Mouse (Mus musculus) heart, postnatal 0 days (tissue): ENCODE results near the gene Cd200r1. TPM values are rescaled to one million over a fixed set of nuclear protein-coding genes. Genes with fewer than 3 reads are reported as not detected.
A peak's percentile ranks its signal among the peaks of the same experiment; 100 is the strongest.

ENCODE experiments used
- ATAC-seq: fragments of 200-750 bp; cut with Nextera tagmentation; 2 replicates; pipeline ENCODE4 v1.8.0; 2017; ENCODE audit warnings: low read depth, moderate number of reproducible peaks, moderate library complexity; ENCODE audit not compliant: insufficient read depth
- DNase-seq: peaks from one replicate; pipeline ENCODE4 v3.0.0-alpha.2; 2016; ENCODE audit warnings: low spot score
- H3K27ac ChIP-seq: fragments of 300-500 bp; sonication (generic); 2 replicates; pipeline ENCODE4 v1.5.1; 2014; ENCODE audit warnings: low read depth, mild to moderate bottlenecking
- H3K27me3 ChIP-seq: fragments of 300-500 bp; sonication (generic); 2 replicates; pipeline ENCODE4 v1.6.1; 2014; ENCODE audit warnings: low read length, mixed read lengths; ENCODE audit not compliant: control insufficient read depth, insufficient read depth
- H3K36me3 ChIP-seq: fragments of 300-500 bp; sonication (generic); replicated peaks from 2 replicates; pipeline ENCODE4 v1.6.1; 2014; ENCODE audit warnings: low read length, mixed read lengths; ENCODE audit not compliant: control insufficient read depth, insufficient read depth
- H3K4me1 ChIP-seq: fragments of 300-500 bp; sonication (generic); 2 replicates; pipeline ENCODE4 v1.6.1; 2014; ENCODE audit warnings: antibody characterized with exemption; ENCODE audit not compliant: control insufficient read depth, insufficient read depth
- H3K4me2 ChIP-seq: fragments of 300-500 bp; sonication (generic); 2 replicates; pipeline ENCODE4 v1.6.1; 2014; ENCODE audit warnings: low read depth, mild to moderate bottlenecking, low read length, moderate library complexity
- H3K4me3 ChIP-seq: fragments of 300-500 bp; sonication (generic); 2 replicates; pipeline ENCODE4 v1.5.1; 2014; ENCODE audit warnings: low read depth, low read length
- H3K9ac ChIP-seq: fragments of 300-500 bp; sonication (generic); replicated peaks from 2 replicates; pipeline ENCODE4 v1.6.1; 2014; ENCODE audit warnings: low read depth, low read length, mixed read lengths
- H3K9me3 ChIP-seq: fragments of 300-500 bp; sonication (generic); replicated peaks from 2 replicates; pipeline ENCODE4 v1.6.1; 2016; ENCODE audit warnings: low read length; ENCODE audit not compliant: control insufficient read depth
- CTCF ChIP-seq: IDR thresholded peaks from 2 replicates; pipeline ENCODE4 v1.5.1; 2016; ENCODE audit warnings: antibody characterized with exemption, control low read depth, low read depth
- EP300 ChIP-seq: IDR thresholded peaks from 2 replicates; pipeline ENCODE4 v1.6.1; 2016; ENCODE audit warnings: antibody characterized with exemption, low read depth
- WGBS: fragments of 180-500 bp; shearing (Covaris S2); extraction: QIAGEN DNeasy Blood & Tissue Kit; methylation state at CpG from one replicate; pipeline ENCODE4 v1.1.7; 2014; 5-methylcytosine and 5-hydroxymethylcytosine counted together
- polyA plus RNA-seq: library from polyadenylated mRNA; unstranded; fragments of >200 nt; fragmentation: Nextera tagmentation; extraction: Ambion mirVana; gene quantifications from 2 replicates; pipeline ENCODE4 v1.2.1, GENCODE M21; 2015
- total RNA-seq: library from RNA; depleted of rRNA; stranded (reverse); fragments of >200 nt; gene quantifications from 2 replicates; pipeline ENCODE4 v1.2.3, GENCODE M21; 2014; ENCODE audit warnings: low replicate concordance; rRNA removed

Gene Cd200r1
- 1.6 and 3.9 TPM in 2 replicates for total RNA-seq
- polyA plus RNA-seq: 0.98 and 1.1 TPM in 2 replicates

- Histone ChIP-seq H3K36me3 (no peaks in the 10 kb centered on the region), H3K4me1 (no peaks in the 10 kb centered on the region), H3K27ac (no peak within 1 kb of the TSS), H3K9ac (no peak within 1 kb of the TSS), H3K4me2 (peak within 1 kb of the TSS; percentile 52), H3K4me3 (peak within 1 kb of the TSS; percentile 26), H3K9me3 (no peaks in the 10 kb centered on the region), H3K27me3 (no peaks in the 10 kb centered on the region)
- DNase-seq (no peak), ATAC-seq (no peak)
- TF ChIP-seq CTCF (no peak), EP300 (no peak)
- WGBS: 60% methylated on average over 22 of the region's 22 CpGs
These were observed at the start of gene Cd200r1 for GRCm38 (mm10) chr16:44765555-44766319. Gene Cd200r1 (plus strand): TSS chr16:44765736.

- Histone ChIP-seq H3K36me3 (peaks cover 10% of the 10 kb centered on the region; the same call in 1 of the 2 replicates), H3K27ac (no peak overlapping the region), H3K4me2 (peak overlapping the region; percentile 1; the same call in 1 of the 2 replicates), H3K9ac (no peak overlapping the region), H3K4me1 (no peaks in the 10 kb centered on the region), H3K27me3 (no peaks in the 10 kb centered on the region), H3K9me3 (no peaks in the 10 kb centered on the region), H3K4me3 (no peak overlapping the region)
- WGBS: 38% methylated on average over 10 of the region's 10 CpGs
- ATAC-seq: no peak
- TF ChIP-seq CTCF (peak; percentile 77), EP300 (no peak)
- DNase-seq: peak; percentile 62
These were observed 49.0 kb upstream of the Cd200r1 start for GRCm38 (mm10) chr16:44716305-44717140.

- no peak overlapping the region for H3K4me3 ChIP-seq
- H3K4me2 ChIP-seq: no peak overlapping the region
- H3K36me3 ChIP-seq: peaks cover 10% of the 10 kb centered on the region; the same call in 1 of the 2 replicates
- ATAC-seq (no peak), DNase-seq (no peak)
- no peaks in the 10 kb centered on the region for H3K9me3 ChIP-seq
- H3K27me3 ChIP-seq: no peaks in the 10 kb centered on the region
- H3K27ac ChIP-seq: no peak overlapping the region
- no peak overlapping the region for H3K9ac ChIP-seq
- no peaks in the 10 kb centered on the region for H3K4me1 ChIP-seq
- no peak for TF ChIP-seq CTCF
- TF ChIP-seq EP300: no peak
- 70% methylated on average over 2 of the region's 2 CpGs for WGBS
These were observed 48.3 kb upstream of the Cd200r1 start for GRCm38 (mm10) chr16:44717141-44717634.

- Histone ChIP-seq H3K9ac (no peak overlapping the region), H3K27me3 (no peaks in the 10 kb centered on the region), H3K9me3 (no peaks in the 10 kb centered on the region), H3K27ac (no peak overlapping the region), H3K4me2 (no peak overlapping the region), H3K36me3 (peaks cover 10% of the 10 kb centered on the region; the same call in 1 of the 2 replicates), H3K4me1 (no peaks in the 10 kb centered on the region), H3K4me3 (no peak overlapping the region)
- DNase-seq (no peak), ATAC-seq (no peak)
- TF ChIP-seq EP300 (no peak), CTCF (peak; percentile 19; the same call in 1 of the 2 replicates)
- 65% methylated on average over 2 of the region's 2 CpGs for WGBS
These were observed 47.7 kb upstream of the Cd200r1 start for GRCm38 (mm10) chr16:44717838-44718237.

- peaks cover 10% of the 10 kb centered on the region; the same call in 1 of the 2 replicates for H3K36me3 ChIP-seq
- DNase-seq (no peak), ATAC-seq (no peak)
- no peak overlapping the region for H3K4me2 ChIP-seq
- H3K9ac ChIP-seq: no peak overlapping the region
- H3K27ac ChIP-seq: no peak overlapping the region
- no peak overlapping the region for H3K4me3 ChIP-seq
- H3K9me3 ChIP-seq: no peaks in the 10 kb centered on the region
- 47% methylated on average over 7 of the region's 7 CpGs for WGBS
- H3K4me1 ChIP-seq: peaks cover 6% of the 10 kb centered on the region; the same call in 1 of the 2 replicates
- no peaks in the 10 kb centered on the region for H3K27me3 ChIP-seq
- TF ChIP-seq EP300 (no peak), CTCF (no peak)
These were observed 46.2 kb upstream of the Cd200r1 start for GRCm38 (mm10) chr16:44719349-44719748.
